ENCODE assay signal across 24 mouse cellular contexts in the genomic region with DNA sequence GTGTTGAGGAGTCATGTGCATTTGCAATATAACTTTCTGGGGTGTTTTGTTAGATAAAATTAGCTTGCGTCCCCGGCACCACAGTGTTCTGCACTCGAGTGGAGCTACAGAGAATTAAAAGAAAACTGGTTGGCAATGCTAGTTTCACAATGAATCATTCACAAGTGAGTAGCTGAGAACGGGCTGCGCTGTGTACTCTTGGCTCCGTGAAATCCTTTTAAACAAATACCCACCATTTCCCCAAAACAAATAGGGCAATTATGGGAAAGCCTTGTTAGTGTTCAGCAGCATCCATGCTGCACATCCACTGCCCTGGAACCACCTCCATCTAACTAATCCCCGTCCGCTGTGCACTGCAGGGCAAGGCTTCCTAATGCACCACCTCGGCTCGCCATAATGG.
DNase-seq lines count a peak whose midpoint lies in the region; ATAC-seq and TF ChIP-seq lines count a peak whose summit lies in the region.
"Had no signal": no experiment of that assay in that cellular context is flagged by ENCODE, and none has a peak within 500 bp of the region (broad histone marks: within the 10 kb centered on the region; RNA-seq: fewer than 3 reads in every experiment).

No protein-coding gene starts in this region.

- WGBS in forebrain, postnatal 0 days = 19% methylated on average over 10 of the region's 10 CpGs
- 54% methylated on average over 10 of the region's 10 CpGs for WGBS in forebrain, embryonic 11.5 days

- no peak overlapping the region for H3K4me3 ChIP-seq in forebrain, postnatal 0 days (ENCODE audit: low read depth, low read length)
- H3K4me3 ChIP-seq in forebrain, embryonic 11.5 days (ENCODE audit: low read depth, low read length) = no peak overlapping the region
- H3K4me3 ChIP-seq in left cerebral cortex, adult 2 months = no peak overlapping the region
- H3K4me3 ChIP-seq: embryonic facial prominence, embryonic 12.5 days; forebrain, embryonic 13.5 days; heart, embryonic 10.5 days; myocyte; neural tube, embryonic 13.5 days had no signal

- TF ChIP-seq CTCF in forebrain, postnatal 0 days (IDR thresholded peaks at IDR 0.05; ENCODE audit: low read depth) = no peak
- no peak for TF ChIP-seq CTCF in left cerebral cortex, adult 2 months (IDR thresholded peaks at IDR 0.05)

- no peak overlapping the region for H3K27ac ChIP-seq in forebrain, postnatal 0 days (ENCODE audit: low read depth, low read length)
- H3K27ac ChIP-seq in forebrain, embryonic 11.5 days (ENCODE audit: low read depth, low read length) = no peak overlapping the region
- no peak overlapping the region for H3K27ac ChIP-seq in left cerebral cortex, adult 2 months
- H3K27ac ChIP-seq: embryonic facial prominence, embryonic 12.5 days; forebrain, embryonic 13.5 days; heart, embryonic 10.5 days; macrophage; neural tube, embryonic 13.5 days; stomach, postnatal 0 days had no signal

- no peaks in the 10 kb centered on the region for H3K4me1 ChIP-seq in forebrain, postnatal 0 days (ENCODE audit: insufficient read depth)
- peaks cover 1% of the 10 kb centered on the region; the same call in 1 of the 2 replicates for H3K4me1 ChIP-seq in forebrain, embryonic 11.5 days (replicated peaks; ENCODE audit: control insufficient read depth, insufficient read depth, low read length)

- DNase-seq in forebrain, postnatal 0 days = peak; percentile 26
- no peak for DNase-seq in forebrain, embryonic 11.5 days (ENCODE audit: low spot score)
- peak; percentile 9 for DNase-seq in left cerebral cortex, adult 11 months (ENCODE audit: low spot score)
- DNase-seq in left cerebral cortex, adult 2 months (ENCODE audit: extremely low spot score in 1 of 2, low spot score in 2 of 2) = no peak
- peak; percentile 49 for DNase-seq in brain, adult 2 months (ENCODE audit: low read depth, low spot score)
- peak; percentile 52 for DNase-seq in retina, postnatal 1 day
- no peak for DNase-seq in adrenal gland, postnatal 10 days
- no peak for DNase-seq in lung, postnatal 10 days
- DNase-seq: cerebellum, adult 18-20 months; cerebellum, postnatal 14 days; gastrocnemius, postnatal 36 days; heart, postnatal 4 days; kidney, postnatal 25 days had no signal

- no peaks in the 10 kb centered on the region for H3K36me3 ChIP-seq in forebrain, postnatal 0 days (ENCODE audit: insufficient read depth)
- no peaks in the 10 kb centered on the region for H3K36me3 ChIP-seq in forebrain, embryonic 11.5 days (ENCODE audit: control insufficient read depth, insufficient read depth, low read length)
- H3K36me3 ChIP-seq: neural tube, embryonic 13.5 days had no signal

- peak; percentile 32; the same call in 1 of the 2 replicates for ATAC-seq in forebrain, postnatal 0 days
- ATAC-seq in forebrain, embryonic 11.5 days (replicated peaks; ENCODE audit: low FRiP score) = no peak
- ATAC-seq: CD4-positive, CD25-positive, alpha-beta regulatory T cell, adult 4 months; forebrain, embryonic 13.5 days; intestine, postnatal 0 days; midbrain, embryonic 16.5 days; Patski had no signal

- intact Hi-C loops in left cerebral cortex, adult 2 months (cut with DNase I) = no loop called here

- no peak overlapping the region for H3K9ac ChIP-seq in forebrain, postnatal 0 days
- no peak overlapping the region for H3K9ac ChIP-seq in forebrain, embryonic 11.5 days (ENCODE audit: low read length)
- H3K9ac ChIP-seq: embryonic facial prominence, embryonic 12.5 days; forebrain, embryonic 13.5 days; neural tube, embryonic 13.5 days had no signal

- no peaks in the 10 kb centered on the region for H3K27me3 ChIP-seq in forebrain, postnatal 0 days (ENCODE audit: insufficient read depth, low read length)
- H3K27me3 ChIP-seq in forebrain, embryonic 11.5 days (ENCODE audit: control insufficient read depth, insufficient read depth, low read length) = no peaks in the 10 kb centered on the region
- H3K27me3 ChIP-seq: embryonic facial prominence, embryonic 12.5 days; forebrain, embryonic 13.5 days; neural tube, embryonic 13.5 days; Patski had no signal

- no peaks in the 10 kb centered on the region for H3K9me3 ChIP-seq in forebrain, postnatal 0 days (ENCODE audit: low read length)
- no peaks in the 10 kb centered on the region for H3K9me3 ChIP-seq in forebrain, embryonic 11.5 days (ENCODE audit: control insufficient read depth, low read length)
- H3K9me3 ChIP-seq: embryonic facial prominence, embryonic 12.5 days; forebrain, embryonic 13.5 days; heart, embryonic 10.5 days; neural tube, embryonic 13.5 days had no signal

- H3K4me2 ChIP-seq in forebrain, postnatal 0 days (ENCODE audit: low read depth) = no peak overlapping the region
- H3K4me2 ChIP-seq in forebrain, embryonic 11.5 days (ENCODE audit: low read depth, low read length, severe bottlenecking) = no peak overlapping the region
- H3K4me2 ChIP-seq: embryonic facial prominence, embryonic 12.5 days; forebrain, embryonic 13.5 days; neural tube, embryonic 13.5 days had no signal

Comparison
In these comparisons a context has a peak if more than half of its experiments do, and no peak if none do; other contexts are left out.
1. DNase-seq: peak in forebrain, postnatal 0 days (single experiment), left cerebral cortex, adult 11 months (single experiment), brain, adult 2 months (single experiment) and retina, postnatal 1 day (single experiment); none in forebrain, embryonic 11.5 days (single experiment), left cerebral cortex, adult 2 months (0 of 2), adrenal gland, postnatal 10 days (single experiment) and lung, postnatal 10 days (single experiment).